Mouse (Mus musculus) stomach, postnatal 0 days (tissue): Measurements from ENCODE around the gene Traf3ip1. TPM values are rescaled to one million over a fixed set of nuclear protein-coding genes. Genes with fewer than 3 reads are reported as not detected.

ENCODE experiments used
- ATAC-seq: fragments of 200-750 bp; cut with Nextera tagmentation; 2 replicates; pipeline ENCODE4 v1.8.0; 2017; ENCODE audit not compliant: low FRiP score, low TSS enrichment
- DNase-seq: peaks from one replicate; pipeline ENCODE4 v3.0.0-alpha.2; 2016; ENCODE audit warnings: low spot score
- H3K27ac ChIP-seq: fragments of 300-500 bp; sonication (generic); replicated peaks from 2 replicates; pipeline ENCODE4 v1.5.1; 2014; ENCODE audit warnings: mild to moderate bottlenecking, control low read depth
- H3K27me3 ChIP-seq: fragments of 300-500 bp; sonication (generic); 2 replicates; pipeline ENCODE4 v1.6.1; 2014; ENCODE audit warnings: low read length; ENCODE audit not compliant: control insufficient read depth, insufficient read depth
- H3K36me3 ChIP-seq: fragments of 300-500 bp; sonication (generic); 2 replicates; pipeline ENCODE4 v1.6.1; 2014; ENCODE audit warnings: low read length, mixed read lengths; ENCODE audit not compliant: control insufficient read depth, insufficient read depth
- H3K4me1 ChIP-seq: fragments of 300-500 bp; sonication (generic); replicated peaks from 2 replicates; pipeline ENCODE4 v1.6.1; 2014; ENCODE audit warnings: antibody characterized with exemption; ENCODE audit not compliant: control insufficient read depth, insufficient read depth
- H3K4me2 ChIP-seq: fragments of 300-500 bp; sonication (generic); replicated peaks from 2 replicates; pipeline ENCODE4 v1.6.1; 2014; ENCODE audit warnings: low read depth, mild to moderate bottlenecking, control low read depth, moderate library complexity
- H3K4me3 ChIP-seq: fragments of 300-500 bp; sonication (generic); 2 replicates; pipeline ENCODE4 v1.5.1; 2014; ENCODE audit warnings: low read depth, low read length, control low read depth
- H3K9ac ChIP-seq: fragments of 300-500 bp; sonication (generic); 2 replicates; pipeline ENCODE4 v1.6.1; 2014; ENCODE audit warnings: mild to moderate bottlenecking, low read length, control low read depth, mixed read lengths
- H3K9me3 ChIP-seq: fragments of 300-500 bp; sonication (generic); 2 replicates; pipeline ENCODE4 v1.6.1; 2016; ENCODE audit warnings: low read length; ENCODE audit not compliant: control insufficient read depth
- CTCF ChIP-seq: IDR thresholded peaks from 2 replicates; pipeline ENCODE4 v1.5.1; 2016; ENCODE audit warnings: antibody characterized with exemption, low read depth, mild to moderate bottlenecking, moderate library complexity
- EP300 ChIP-seq: optimal IDR thresholded peaks from 2 replicates; pipeline ENCODE3; 2016; ENCODE audit warnings: antibody characterized with exemption
- WGBS: fragments of 180-500 bp; shearing (Covaris S2); extraction: QIAGEN DNeasy Blood & Tissue Kit; methylation state at CpG from one replicate; pipeline ENCODE4 v1.1.7; 2014; 5-methylcytosine and 5-hydroxymethylcytosine counted together
- polyA plus RNA-seq: library from polyadenylated mRNA; unstranded; fragments of >200 nt; fragmentation: Nextera tagmentation; extraction: Ambion mirVana; gene quantifications from 2 replicates; pipeline ENCODE4 v1.2.1, GENCODE M21; 2015

Traf3ip1 gene
- polyA plus RNA-seq, 1 experiment from 2014 or later = 3.0 TPM

DNA sequence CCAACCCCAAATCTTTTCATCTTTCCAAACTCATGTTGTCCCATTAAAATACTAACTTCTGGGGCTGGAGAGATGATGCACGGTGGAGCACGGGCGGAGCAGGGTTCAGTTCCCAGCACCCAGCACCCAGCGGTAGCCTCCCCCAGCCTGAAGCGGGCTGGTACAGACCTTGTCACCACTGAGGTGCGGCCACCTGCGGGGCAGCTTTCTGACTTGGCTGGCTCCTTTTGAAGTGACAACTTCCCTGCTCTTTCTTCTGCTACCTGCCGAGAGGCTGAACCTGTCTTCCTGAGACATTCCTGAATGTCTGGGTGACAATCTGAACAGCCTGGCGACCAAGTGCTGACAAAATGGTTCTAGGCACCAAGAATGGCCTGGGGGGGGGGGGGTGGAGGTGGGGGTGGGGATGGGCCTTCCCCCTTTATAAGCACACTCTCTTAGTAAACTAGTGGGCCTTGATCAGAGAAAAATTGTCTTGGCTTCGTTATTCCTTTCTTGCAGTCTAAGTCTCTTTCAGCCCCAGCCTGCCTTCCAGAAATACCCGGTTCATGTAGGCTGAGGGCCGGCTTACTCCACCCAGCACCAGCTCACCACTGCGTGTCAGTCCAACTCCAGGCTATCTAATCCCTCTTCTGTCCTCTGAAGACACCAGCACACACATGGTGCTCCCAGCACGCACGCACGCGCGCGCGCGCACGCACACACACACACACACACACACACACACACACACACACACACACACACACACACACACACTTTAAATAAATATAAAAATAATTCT, 43.5 kb downstream of the Traf3ip1 start:
- 36% methylated on average over 22 of the region's 22 CpGs for WGBS
- 0 out of 2 replicates have a peak, but pooled peaks cover 2% of the 10 kb centered on the region for H3K4me1 ChIP-seq
- no peak for ATAC-seq

DNA sequence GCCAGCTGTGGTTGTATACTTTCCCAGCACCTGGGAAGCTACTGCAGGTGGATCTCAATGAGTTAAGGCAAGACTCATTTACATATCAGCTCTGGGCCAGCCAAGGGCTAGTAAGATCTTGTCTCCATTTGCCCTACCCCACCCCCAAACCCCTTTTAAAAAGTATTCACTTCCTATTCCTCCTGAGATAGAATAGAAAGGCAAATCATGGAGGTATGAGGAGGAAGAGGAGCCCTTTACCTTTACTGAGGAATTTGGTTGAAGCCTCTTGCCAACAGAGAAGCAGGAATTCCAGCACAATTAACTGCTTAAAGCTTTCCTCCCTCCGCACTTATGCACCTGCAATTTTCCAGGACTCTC, 44.1 kb downstream of the Traf3ip1 start:
- no peak for ATAC-seq
- Histone ChIP-seq H3K27ac (no peak overlapping the region), H3K4me2 (no peak overlapping the region), H3K4me1 (0 out of 2 replicates have a peak, but pooled peaks cover 2% of the 10 kb centered on the region), H3K4me3 (no peak overlapping the region), H3K36me3 (no peaks in the 10 kb centered on the region), H3K9ac (no peak overlapping the region), H3K27me3 (no peaks in the 10 kb centered on the region), H3K9me3 (no peaks in the 10 kb centered on the region)
- no peak for DNase-seq
- no peak for TF ChIP-seq EP300
- TF ChIP-seq CTCF = no peak
- 61% methylated on average over 1 of the region's 1 CpGs for WGBS

More for the DNA sequence above, 43.5 kb downstream of the Traf3ip1 start:
- H3K4me3 ChIP-seq = no peak overlapping the region
- no peak overlapping the region for H3K9ac ChIP-seq
- H3K27ac ChIP-seq = no peak overlapping the region
- no peaks in the 10 kb centered on the region for H3K36me3 ChIP-seq
- no peaks in the 10 kb centered on the region for H3K9me3 ChIP-seq
- TF ChIP-seq CTCF (no peak), EP300 (no peak)
- no peak for DNase-seq
- no peaks in the 10 kb centered on the region for H3K27me3 ChIP-seq
- no peak overlapping the region for H3K4me2 ChIP-seq

DNA sequence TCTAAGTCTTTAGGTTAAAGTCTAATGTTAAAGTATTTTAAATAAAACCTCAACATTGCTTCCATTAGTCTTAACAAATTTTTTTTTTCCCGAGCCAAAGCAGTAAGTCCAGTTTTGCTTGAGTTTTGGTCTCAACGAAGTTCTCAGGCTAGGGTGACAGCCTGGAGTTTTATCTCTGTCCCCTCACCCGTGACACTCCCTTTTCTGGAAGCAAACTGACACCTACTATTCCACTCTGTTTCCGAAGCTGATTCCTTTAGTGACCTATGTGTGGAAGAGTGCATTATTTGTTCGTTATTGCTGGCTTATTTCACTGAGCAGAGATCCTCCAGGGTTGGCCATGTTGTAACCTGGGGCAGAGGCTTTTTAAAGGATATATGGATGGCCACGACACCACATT, 44.8 kb downstream of the Traf3ip1 start:
- Histone ChIP-seq H3K4me3 (no peak overlapping the region), H3K9ac (no peak overlapping the region), H3K27ac (no peak overlapping the region), H3K36me3 (no peaks in the 10 kb centered on the region), H3K9me3 (no peaks in the 10 kb centered on the region), H3K4me2 (peak overlapping the region; percentile 98; the same call in 1 of the 2 replicates), H3K27me3 (no peaks in the 10 kb centered on the region), H3K4me1 (0 out of 2 replicates have a peak, but pooled peaks cover 2% of the 10 kb centered on the region)
- 30% methylated on average over 6 of the region's 6 CpGs for WGBS
- TF ChIP-seq EP300 (no peak), CTCF (no peak)
- DNase-seq (no peak), ATAC-seq (no peak)

DNA sequence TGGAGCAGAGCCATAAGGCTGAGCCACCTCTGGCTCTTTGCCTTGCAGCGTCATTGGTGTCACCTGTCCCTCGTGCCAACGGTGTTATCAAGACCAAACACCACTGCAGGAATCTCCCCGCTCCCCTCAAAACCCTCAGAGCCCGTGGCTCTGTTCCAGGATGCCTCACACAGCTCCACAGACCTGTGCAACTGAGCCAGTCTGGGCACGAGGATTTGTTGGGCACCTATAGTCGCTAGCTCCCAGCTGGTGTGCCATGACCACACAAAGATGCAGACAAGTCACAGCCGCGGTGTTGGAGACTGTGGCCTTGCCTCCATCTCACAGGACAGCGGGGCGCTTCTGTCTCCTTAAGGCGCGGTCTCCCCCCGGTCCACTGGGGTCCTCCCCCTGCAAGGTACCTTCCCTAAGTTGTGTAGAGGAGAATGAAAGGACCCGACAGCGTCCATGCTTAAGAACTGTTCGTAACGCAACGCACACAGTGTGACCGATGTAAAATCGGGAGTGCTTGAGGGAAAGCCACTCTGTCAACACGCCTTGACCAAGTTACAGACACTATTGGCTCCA, 45.3 kb downstream of the Traf3ip1 start:
- 0 out of 2 replicates have a peak, but pooled peaks cover 2% of the 10 kb centered on the region for H3K4me1 ChIP-seq
- no peaks in the 10 kb centered on the region for H3K27me3 ChIP-seq
- H3K4me3 ChIP-seq = peak overlapping the region; percentile 92
- H3K4me2 ChIP-seq = peak overlapping the region; percentile 98
- no peak for TF ChIP-seq EP300
- TF ChIP-seq CTCF = no peak
- H3K27ac ChIP-seq = no peak overlapping the region
- no peaks in the 10 kb centered on the region for H3K36me3 ChIP-seq
- no peaks in the 10 kb centered on the region for H3K9me3 ChIP-seq
- WGBS = 2% methylated on average over 22 of the region's 22 CpGs
- peak overlapping the region; percentile 47 for H3K9ac ChIP-seq
- DNase-seq (no peak), ATAC-seq (peak; percentile 10)

DNA sequence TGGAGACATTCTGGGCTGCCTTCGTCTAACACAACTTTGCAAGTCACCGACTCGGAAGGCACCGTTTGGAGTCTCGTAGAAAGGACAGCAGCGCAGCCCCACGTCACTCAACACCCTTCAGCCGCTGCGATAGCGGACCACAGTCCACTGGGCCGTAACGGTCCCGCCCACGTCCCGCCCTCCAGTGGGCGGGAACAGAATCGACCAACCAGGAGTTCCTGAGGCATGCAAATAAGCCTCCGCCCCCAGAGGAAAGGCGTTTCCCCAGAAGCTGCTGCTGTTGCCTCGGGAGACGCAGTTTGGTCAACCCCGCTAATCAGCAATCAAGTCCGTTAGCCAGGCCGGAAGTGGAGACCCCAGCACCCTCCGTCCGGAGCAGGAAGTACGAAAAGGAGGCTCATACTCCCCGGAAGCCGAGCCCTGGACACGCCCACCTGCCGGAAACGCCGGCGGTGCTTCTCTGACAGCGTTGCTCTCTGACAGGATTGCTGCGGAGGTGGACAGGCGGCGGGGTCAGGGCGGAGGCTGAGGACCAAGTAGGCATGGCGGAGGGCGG, 45.9 kb downstream of the Traf3ip1 start, which contains the start of gene Asb1:
TSS of gene Asb1 (plus strand) at position 274 of the 556 bp plus-strand sequence.
- Histone ChIP-seq H3K27ac (no peak within 1 kb of the TSS; the same call in 1 of the 2 replicates), H3K9me3 (no peaks in the 10 kb centered on the region), H3K9ac (peak within 1 kb of the TSS; percentile 77), H3K4me2 (peak within 1 kb of the TSS; percentile 98), H3K27me3 (no peaks in the 10 kb centered on the region), H3K4me1 (0 out of 2 replicates have a peak, but pooled peaks cover 2% of the 10 kb centered on the region), H3K36me3 (no peaks in the 10 kb centered on the region), H3K4me3 (peak within 1 kb of the TSS; percentile 92)
- under 1% methylated on average over 41 of the region's 41 CpGs for WGBS
- peak; percentile 95 for DNase-seq
- peak; percentile 97 for ATAC-seq
- peak; percentile 52 for TF ChIP-seq CTCF
- TF ChIP-seq EP300 = no peak
